Mouse (Mus musculus) left cerebral cortex, postnatal 36 days (tissue): ENCODE data around the gene Elfn2. TPM values are rescaled to one million over a fixed set of nuclear protein-coding genes. Genes with fewer than 3 reads are reported as not detected.

Source experiments
- DNase-seq, 2 experiments: peaks; one replicate each; pipeline ENCODE4 v3.0.0; 2021 to 2022; ENCODE audit warnings: low spot score in 2 of 2, mixed read lengths in 1 of 2
- intact Hi-C: fragments of 180-260 bp; cut with DNase I; formaldehyde crosslinking; loops from one replicate; pipeline ENCODE4 v1.15.1; 2025
- total RNA-seq, 2 experiments: library from RNA; stranded (reverse); gene quantifications; 2 replicates each; pipeline ENCODE4 v1.2.3; 2021

Elfn2 gene
- total RNA-seq, 2 experiments from 2014 or later, result 130 to 159 TPM

DNA sequence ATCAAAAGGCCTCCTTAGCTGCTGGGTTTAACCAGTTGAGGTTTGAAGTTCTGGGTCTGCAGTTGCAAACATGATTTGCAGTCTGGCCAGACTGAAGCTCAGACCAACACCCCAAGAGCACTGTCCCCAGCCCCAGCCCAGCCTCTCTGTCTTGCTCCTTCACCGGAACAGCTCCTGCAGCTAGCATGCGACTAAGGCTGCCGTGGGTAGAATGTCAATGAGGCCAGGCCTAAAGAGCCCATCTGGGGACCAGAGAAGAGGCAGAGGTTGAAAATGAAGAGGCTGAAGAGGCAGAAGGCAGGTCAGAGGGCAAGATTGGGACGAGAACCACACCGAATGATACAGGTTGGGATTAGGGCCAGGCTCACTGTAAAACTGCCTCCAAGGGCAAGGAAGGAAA is 85.2 kb downstream of the Elfn2 start:
- intact Hi-C loops, result no loop called here
- no peak for DNase-seq

DNA sequence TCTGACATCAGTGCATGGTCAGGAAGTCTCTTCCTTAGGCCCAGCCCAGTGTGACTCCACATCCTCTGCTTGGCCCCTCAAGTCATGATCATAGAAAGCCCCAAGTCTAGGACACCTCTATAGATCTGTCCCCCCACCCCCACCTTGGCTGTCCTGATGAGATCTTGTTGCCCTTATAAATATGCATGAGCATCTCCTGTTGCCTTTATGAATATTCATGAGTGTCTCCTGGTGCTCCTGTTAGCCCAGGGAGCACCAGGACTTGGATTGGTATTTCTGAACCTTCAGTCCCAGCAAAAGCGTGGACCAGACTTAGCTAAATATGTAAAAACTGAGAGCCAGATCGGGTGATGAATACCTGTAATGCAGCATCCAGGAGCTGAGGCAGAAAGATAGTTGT is 86.2 kb downstream of the Elfn2 start:
- intact Hi-C loops, result no loop called here
- no peak for DNase-seq

DNA sequence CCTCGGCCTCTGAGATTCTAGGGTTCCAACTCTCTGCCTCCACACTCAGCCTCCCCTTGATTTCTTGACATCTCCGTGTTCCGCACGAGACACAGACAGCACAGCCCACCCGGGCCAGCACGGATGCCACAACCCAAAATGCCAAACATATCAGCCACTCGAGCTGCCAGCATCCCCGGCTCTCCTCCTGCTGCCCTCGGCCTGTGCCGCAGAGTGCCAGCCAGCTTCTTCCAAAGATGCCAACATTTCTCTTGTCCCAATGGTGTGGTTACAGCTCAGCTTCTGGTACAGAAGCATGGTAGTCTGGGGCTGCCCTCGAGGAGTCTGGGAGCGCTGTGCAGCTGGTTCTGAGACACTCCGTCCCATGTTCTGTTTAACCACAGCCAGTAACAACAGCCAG is 92.3 kb downstream of the Elfn2 start:
- no peak for DNase-seq
- intact Hi-C loops, result no loop called here

DNA sequence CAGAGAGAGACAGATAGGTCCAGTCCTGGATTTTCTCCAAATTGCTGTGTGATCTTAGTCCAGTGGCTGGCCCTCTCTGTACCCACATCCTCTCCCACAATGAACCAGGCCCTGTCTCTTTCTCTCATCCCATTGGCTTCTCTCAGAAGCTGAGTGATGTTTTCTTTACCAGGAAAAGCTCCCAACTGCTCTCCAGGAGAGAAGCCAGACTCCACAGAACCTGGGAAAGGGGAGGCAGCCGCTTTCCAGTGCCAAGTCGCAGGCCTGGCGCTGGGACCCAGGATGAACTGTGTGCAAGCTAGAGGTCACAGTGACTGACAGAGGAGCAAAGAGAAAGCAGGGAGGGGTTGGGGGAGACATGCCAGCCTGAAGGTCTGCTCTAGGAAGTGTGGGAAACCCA is 93.6 kb downstream of the Elfn2 start:
- DNase-seq, result no peak
- intact Hi-C loops, result loop anchor here (1.0 to 5.0 kb wide), 3 partner anchors 38 to 227 kb away; no protein-coding TSS in a partner anchor

DNA sequence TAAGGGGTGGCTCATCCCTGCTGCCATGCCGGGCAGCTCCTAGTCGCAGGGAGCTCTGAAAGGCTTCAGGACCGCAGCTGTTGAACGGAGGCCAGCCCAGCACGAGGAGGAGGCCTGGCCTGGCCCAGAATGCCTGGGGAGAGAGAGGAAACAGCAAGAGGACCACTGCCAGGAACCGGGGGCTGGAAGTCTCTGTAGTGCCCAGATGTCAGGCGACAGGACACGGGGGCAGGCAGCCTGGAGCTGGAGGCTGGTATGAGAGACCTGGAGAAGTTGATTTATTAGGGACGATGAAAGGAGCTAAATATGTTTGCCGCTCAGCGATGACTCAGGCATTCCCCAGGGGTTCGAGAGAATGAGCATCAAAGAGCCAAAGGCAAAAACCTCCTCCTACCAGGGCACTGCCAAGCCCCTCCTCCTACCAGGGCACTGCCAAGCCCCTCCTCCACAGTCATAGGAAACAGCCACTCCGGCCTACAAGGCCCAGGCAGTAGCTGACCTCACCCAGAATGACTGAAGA is 94.1 kb downstream of the Elfn2 start:
- intact Hi-C loops, result loop anchor here (1.0 to 5.0 kb wide), 3 partner anchors 37 to 228 kb away; no protein-coding TSS in a partner anchor
- DNase-seq, result peak; percentile 46 to 49

DNA sequence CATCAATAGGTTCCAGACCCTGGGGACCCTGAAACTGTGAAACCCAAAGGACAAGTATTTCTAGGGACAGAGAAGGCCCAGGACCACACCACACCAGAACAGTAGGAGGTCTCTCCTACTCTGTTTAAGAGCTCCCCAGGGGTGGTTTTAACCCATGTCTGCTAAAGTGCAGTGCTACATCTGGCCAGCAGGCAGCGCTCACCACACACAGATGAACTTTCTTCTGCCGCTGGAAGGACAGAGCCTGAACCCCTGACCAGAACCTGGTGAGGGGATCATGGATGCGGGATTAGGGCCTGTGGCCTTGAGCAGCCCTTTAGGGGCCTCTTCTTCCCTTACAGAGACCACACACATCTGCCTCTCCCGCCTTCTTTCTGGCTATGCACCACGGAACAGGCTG is 95.1 kb downstream of the Elfn2 start:
- intact Hi-C loops, result loop anchor here (1.0 to 5.0 kb wide), 3 partner anchors 36 to 229 kb away; no protein-coding TSS in a partner anchor
- peak; percentile 68 to 78 for DNase-seq

Other genes starting within 250 kb of the Elfn2 start
- under 1 TPM; 0.16 to 0.20 TPM for gene Il2rb, start 223.5 kb downstream of the Elfn2 start, total RNA-seq
- 1 to 10 TPM; 2.0 to 2.5 TPM for gene C1qtnf6, start 187.4 kb downstream of the Elfn2 start, total RNA-seq
- 10 to 100 TPM; 21.3 to 22.4 TPM for gene Sstr3, start 174.1 kb downstream of the Elfn2 start, total RNA-seq
- gene Rac2, start 146.0 kb downstream of the Elfn2 start, total RNA-seq, result 1 to 10 TPM; 2.7 to 4.3 TPM
- gene Cyth4, start 121.7 kb downstream of the Elfn2 start, total RNA-seq, result 10 to 100 TPM in 1 of 2 experiments, 1 to 10 TPM in 1; 8.7 to 11.9 TPM
- gene Mfng, start 54.7 kb upstream of the Elfn2 start, total RNA-seq, result 1 to 10 TPM; 4.9 to 6.0 TPM
- 1 to 10 TPM; 3.6 to 4.3 TPM for gene Card10, start 84.3 kb upstream of the Elfn2 start, total RNA-seq
- gene Cdc42ep1, start 123.9 kb upstream of the Elfn2 start, total RNA-seq, result 10 to 100 TPM; 14.4 to 16.5 TPM
- not detected for gene Lgals2, start 136.8 kb upstream of the Elfn2 start, total RNA-seq
- gene Gga1, start 158.4 kb upstream of the Elfn2 start, total RNA-seq, result 10 to 100 TPM; 57.6 to 65.0 TPM
- under 1 TPM in 1 of 2 experiments, not detected in 1; 0.97 TPM for gene Gm49510, start 180.9 kb upstream of the Elfn2 start, total RNA-seq
- 10 to 100 TPM; 23.7 to 31.5 TPM for gene Sh3bp1, start 181.0 kb upstream of the Elfn2 start, total RNA-seq
- 100 to 1,000 TPM; 159 to 192 TPM for gene Pdxp, start 195.1 kb upstream of the Elfn2 start, total RNA-seq
- 10 to 100 TPM; 19.3 to 25.0 TPM for gene Lgals1, start 208.0 kb upstream of the Elfn2 start, total RNA-seq
- 10 to 100 TPM; 39.5 to 42.1 TPM for gene Nol12, start 216.2 kb upstream of the Elfn2 start, total RNA-seq
- 10 to 100 TPM; 14.3 to 19.5 TPM for gene Triobp, start 229.0 kb upstream of the Elfn2 start, total RNA-seq